Mouse (Mus musculus) forebrain, embryonic 13.5 days (tissue): ENCODE measurements around the gene Prpf6. TPM values are rescaled to one million over a fixed set of nuclear protein-coding genes. Genes with fewer than 3 reads are reported as not detected.

Source experiments
- ATAC-seq: fragments of 200-750 bp; cut with Nextera tagmentation; 2 replicates; pipeline ENCODE4 v1.8.0; 2017
- H3K27ac ChIP-seq: fragments of 300-500 bp; sonication (generic); 2 replicates; pipeline ENCODE4 v1.5.1; 2015; ENCODE audit warnings: inconsistent platforms, mild to moderate bottlenecking, moderate library complexity
- H3K27me3 ChIP-seq: fragments of 300-500 bp; sonication (generic); 2 replicates; pipeline ENCODE4 v1.6.1; 2015; ENCODE audit warnings: mild to moderate bottlenecking, inconsistent platforms
- H3K36me3 ChIP-seq: fragments of 300-500 bp; sonication (generic); 2 replicates; pipeline ENCODE4 v1.6.1; 2015; ENCODE audit warnings: mild to moderate bottlenecking, inconsistent platforms; ENCODE audit not compliant: poor library complexity, severe bottlenecking
- H3K4me1 ChIP-seq: fragments of 300-500 bp; sonication (generic); 2 replicates; pipeline ENCODE4 v1.6.1; 2015; ENCODE audit warnings: inconsistent platforms
- H3K4me2 ChIP-seq: fragments of 300-500 bp; sonication (generic); 2 replicates; pipeline ENCODE4 v1.6.1; 2015; ENCODE audit warnings: inconsistent platforms, mild to moderate bottlenecking, moderate library complexity
- H3K4me3 ChIP-seq: fragments of 300-500 bp; sonication (generic); 2 replicates; pipeline ENCODE4 v1.5.1; 2015; ENCODE audit warnings: mild to moderate bottlenecking, inconsistent platforms
- H3K9ac ChIP-seq: fragments of 300-500 bp; sonication (generic); 2 replicates; pipeline ENCODE4 v1.6.1; 2015; ENCODE audit warnings: mild to moderate bottlenecking, inconsistent platforms
- H3K9me3 ChIP-seq: fragments of 300-500 bp; sonication (generic); replicated peaks from 2 replicates; pipeline ENCODE4 v1.6.1; 2016; ENCODE audit warnings: inconsistent platforms
- WGBS: fragments of 180-500 bp; shearing (Covaris S2); methylation state at CpG from one replicate; pipeline ENCODE4 v1.1.7; 2015; 5-methylcytosine and 5-hydroxymethylcytosine counted together
- polyA plus RNA-seq: library from polyadenylated mRNA; unstranded; fragments of >200 nt; fragmentation: Nextera tagmentation; extraction: Ambion mirVana; gene quantifications from 2 replicates; pipeline ENCODE4 v1.2.1, GENCODE M21; 2015

Gene Prpf6
- polyA plus RNA-seq, 1 experiment from 2014 or later = 67.9 TPM

GRCm38 (mm10) chr2:181684713-181685112 lies 93.0 kb downstream of the Prpf6 start:
- no peak overlapping the region for H3K4me3 ChIP-seq
- peaks cover 43% of the 10 kb centered on the region for H3K36me3 ChIP-seq
- WGBS = 94% methylated on average over 1 of the region's 1 CpGs
- H3K4me2 ChIP-seq = no peak overlapping the region
- no peaks in the 10 kb centered on the region for H3K27me3 ChIP-seq
- ATAC-seq = no peak
- H3K9me3 ChIP-seq = no peaks in the 10 kb centered on the region
- no peak overlapping the region for H3K9ac ChIP-seq
- H3K4me1 ChIP-seq = peaks cover 18% of the 10 kb centered on the region
- H3K27ac ChIP-seq = no peak overlapping the region

GRCm38 (mm10) chr2:181685686-181686085 lies 94.0 kb downstream of the Prpf6 start:
- H3K4me1 ChIP-seq = peaks cover 13% of the 10 kb centered on the region
- H3K27ac ChIP-seq = no peak overlapping the region
- no peaks in the 10 kb centered on the region for H3K27me3 ChIP-seq
- ATAC-seq = no peak
- no peaks in the 10 kb centered on the region for H3K9me3 ChIP-seq
- H3K4me3 ChIP-seq = no peak overlapping the region
- WGBS = 93% methylated on average over 4 of the region's 4 CpGs
- no peak overlapping the region for H3K4me2 ChIP-seq
- peaks cover 45% of the 10 kb centered on the region for H3K36me3 ChIP-seq
- H3K9ac ChIP-seq = no peak overlapping the region

GRCm38 (mm10) chr2:181687586-181687985 lies 95.9 kb downstream of the Prpf6 start:
- Histone ChIP-seq H3K9me3 (no peaks in the 10 kb centered on the region), H3K36me3 (peaks cover 48% of the 10 kb centered on the region), H3K4me3 (no peak overlapping the region), H3K27ac (no peak overlapping the region), H3K9ac (no peak overlapping the region), H3K27me3 (no peaks in the 10 kb centered on the region), H3K4me2 (no peak overlapping the region), H3K4me1 (peaks cover 6% of the 10 kb centered on the region)
- WGBS = 96% methylated on average over 8 of the region's 8 CpGs
- no peak for ATAC-seq

GRCm38 (mm10) chr2:181689466-181690160 lies 97.9 kb downstream of the Prpf6 start:
- 89% methylated on average over 10 of the region's 10 CpGs for WGBS
- Histone ChIP-seq H3K4me3 (no peak overlapping the region), H3K4me1 (peaks cover 17% of the 10 kb centered on the region), H3K27me3 (no peaks in the 10 kb centered on the region), H3K27ac (no peak overlapping the region), H3K9ac (no peak overlapping the region), H3K9me3 (no peaks in the 10 kb centered on the region), H3K36me3 (peaks cover 48% of the 10 kb centered on the region), H3K4me2 (no peak overlapping the region)
- no peak for ATAC-seq

GRCm38 (mm10) chr2:181691083-181691482 lies 99.4 kb downstream of the Prpf6 start:
- 87% methylated on average over 6 of the region's 6 CpGs for WGBS
- Histone ChIP-seq H3K4me1 (peaks cover 17% of the 10 kb centered on the region), H3K4me3 (no peak overlapping the region), H3K36me3 (peaks cover 39% of the 10 kb centered on the region), H3K9ac (no peak overlapping the region), H3K9me3 (no peaks in the 10 kb centered on the region), H3K27ac (no peak overlapping the region), H3K27me3 (peaks cover 2% of the 10 kb centered on the region; the same call in 1 of the 2 replicates), H3K4me2 (no peak overlapping the region)
- ATAC-seq = no peak

- WGBS = 89% methylated on average over 4 of the region's 4 CpGs
- no peak overlapping the region for H3K9ac ChIP-seq
- no peak overlapping the region for H3K4me3 ChIP-seq
- no peak overlapping the region for H3K27ac ChIP-seq
- peaks cover 34% of the 10 kb centered on the region for H3K36me3 ChIP-seq
- no peak overlapping the region for H3K4me2 ChIP-seq
- ATAC-seq = no peak
- peaks cover 17% of the 10 kb centered on the region for H3K4me1 ChIP-seq
- no peaks in the 10 kb centered on the region for H3K9me3 ChIP-seq
- peaks cover 2% of the 10 kb centered on the region; the same call in 1 of the 2 replicates for H3K27me3 ChIP-seq
Observed at GRCm38 (mm10) chr2:181691571-181691970, 99.9 kb downstream of the Prpf6 start.

GRCm38 (mm10) chr2:181692304-181692703 lies 100.6 kb downstream of the Prpf6 start:
- H3K9ac ChIP-seq = no peak overlapping the region
- peaks cover 2% of the 10 kb centered on the region; the same call in 1 of the 2 replicates for H3K27me3 ChIP-seq
- H3K4me1 ChIP-seq = peaks cover 17% of the 10 kb centered on the region
- peaks cover 27% of the 10 kb centered on the region for H3K36me3 ChIP-seq
- no peaks in the 10 kb centered on the region for H3K9me3 ChIP-seq
- H3K27ac ChIP-seq = no peak overlapping the region
- no peak for ATAC-seq
- peak overlapping the region; percentile 81 for H3K4me2 ChIP-seq
- WGBS = 86% methylated on average over 3 of the region's 3 CpGs
- peak overlapping the region; percentile 70; the same call in 1 of the 2 replicates for H3K4me3 ChIP-seq

GRCm38 (mm10) chr2:181693339-181694280 lies 101.9 kb downstream of the Prpf6 start, which contains the start of gene Rgs19:
Rgs19 (minus strand) TSS chr2:181693977.
- Histone ChIP-seq H3K4me1 (peaks cover 17% of the 10 kb centered on the region), H3K9me3 (no peaks in the 10 kb centered on the region), H3K36me3 (peaks cover 15% of the 10 kb centered on the region), H3K4me3 (peak within 1 kb of the TSS; percentile 70), H3K4me2 (peak within 1 kb of the TSS; percentile 81), H3K27me3 (peaks cover 2% of the 10 kb centered on the region; the same call in 1 of the 2 replicates), H3K9ac (peak within 1 kb of the TSS; percentile 85), H3K27ac (peak within 1 kb of the TSS; percentile 57; the same call in 1 of the 2 replicates)
- ATAC-seq = peak; percentile 89
- WGBS = under 1% methylated on average over 70 of the region's 75 CpGs

GRCm38 (mm10) chr2:181694581-181694980 lies 102.9 kb downstream of the Prpf6 start:
- no peak overlapping the region for H3K27ac ChIP-seq
- peaks cover 6% of the 10 kb centered on the region; the same call in 1 of the 2 replicates for H3K36me3 ChIP-seq
- WGBS = 91% methylated on average over 3 of the region's 3 CpGs
- no peaks in the 10 kb centered on the region for H3K9me3 ChIP-seq
- ATAC-seq = no peak
- peaks cover 17% of the 10 kb centered on the region for H3K4me1 ChIP-seq
- peak overlapping the region; percentile 81 for H3K4me2 ChIP-seq
- H3K27me3 ChIP-seq = peaks cover 2% of the 10 kb centered on the region; the same call in 1 of the 2 replicates
- peak overlapping the region; percentile 70; the same call in 1 of the 2 replicates for H3K4me3 ChIP-seq
- H3K9ac ChIP-seq = 0 out of 2 replicates have a peak overlapping the region, but pooled peaks have one; percentile 85

GRCm38 (mm10) chr2:181695776-181696175 lies 104.1 kb downstream of the Prpf6 start:
- Histone ChIP-seq H3K27ac (no peak overlapping the region), H3K4me3 (no peak overlapping the region), H3K4me2 (no peak overlapping the region), H3K9ac (0 out of 2 replicates have a peak overlapping the region, but pooled peaks have one; percentile 16), H3K9me3 (no peaks in the 10 kb centered on the region), H3K36me3 (peaks cover 2% of the 10 kb centered on the region; the same call in 1 of the 2 replicates), H3K27me3 (peaks cover 2% of the 10 kb centered on the region; the same call in 1 of the 2 replicates), H3K4me1 (peaks cover 17% of the 10 kb centered on the region)
- no peak for ATAC-seq
- 94% methylated on average over 1 of the region's 1 CpGs for WGBS

- Histone ChIP-seq H3K4me1 (peaks cover 17% of the 10 kb centered on the region), H3K4me2 (no peak overlapping the region), H3K9ac (no peak overlapping the region), H3K4me3 (no peak overlapping the region), H3K27ac (no peak overlapping the region), H3K36me3 (no peaks in the 10 kb centered on the region), H3K27me3 (peaks cover 2% of the 10 kb centered on the region; the same call in 1 of the 2 replicates), H3K9me3 (no peaks in the 10 kb centered on the region)
- no peak for ATAC-seq
- WGBS = 78% methylated on average over 33 of the region's 33 CpGs
Observed at GRCm38 (mm10) chr2:181696801-181697420, 105.2 kb downstream of the Prpf6 start.
